Mouse (Mus musculus): ENCODE results near the gene Cdv3.

Gene Cdv3

DNA sequence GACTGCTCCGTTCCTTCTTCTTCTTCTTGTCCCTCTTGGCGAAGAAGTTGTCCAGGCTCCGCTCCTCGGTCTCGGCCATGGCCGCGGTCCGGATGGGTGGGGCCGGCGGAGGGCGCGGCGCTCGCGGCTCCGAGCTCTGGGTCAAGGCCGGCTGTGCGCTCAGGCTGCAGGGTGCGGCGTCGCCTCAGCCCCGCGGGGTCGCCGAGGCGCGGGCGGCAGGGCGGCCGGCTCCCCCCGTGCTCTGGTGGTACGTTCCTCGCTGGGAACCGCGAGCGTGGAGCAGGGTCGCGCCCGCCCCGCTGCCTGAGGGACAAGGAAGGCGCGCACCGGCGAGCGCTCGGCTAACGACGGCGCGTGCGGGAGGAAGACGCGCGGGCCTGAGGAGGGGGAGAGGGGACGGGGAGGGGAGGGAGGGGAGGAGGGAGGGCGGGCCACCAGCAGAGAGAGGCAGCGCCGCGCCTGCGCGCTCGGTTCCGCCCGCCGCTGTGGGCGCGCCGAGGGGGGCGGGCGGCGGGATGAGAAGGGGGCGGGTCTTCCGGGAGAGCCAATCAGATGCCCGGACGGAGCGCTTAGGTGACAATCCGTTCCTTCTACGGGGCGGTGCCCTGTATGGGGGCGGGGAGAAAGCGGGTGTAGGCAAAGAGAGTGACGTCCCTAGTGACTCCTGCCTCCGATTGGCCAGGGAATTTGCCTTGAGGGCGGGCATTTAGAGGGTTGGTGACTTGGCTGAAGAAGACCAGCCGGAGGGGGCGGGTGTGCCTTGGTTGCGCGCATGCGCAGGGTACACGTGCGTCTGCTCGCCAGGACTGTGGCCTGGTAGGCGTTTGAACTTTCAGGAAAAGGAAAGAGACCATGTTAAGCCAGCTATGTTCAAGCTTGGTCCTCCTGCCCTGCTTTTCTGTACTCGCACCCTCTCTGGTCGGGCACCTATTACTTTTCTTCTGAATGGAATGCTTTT lies at the start of gene Cdv3:
TSS of gene Cdv3 (minus strand) at position 551 of the 958 bp plus-strand sequence.
- DNase-seq, result peak; percentile 100

DNA sequence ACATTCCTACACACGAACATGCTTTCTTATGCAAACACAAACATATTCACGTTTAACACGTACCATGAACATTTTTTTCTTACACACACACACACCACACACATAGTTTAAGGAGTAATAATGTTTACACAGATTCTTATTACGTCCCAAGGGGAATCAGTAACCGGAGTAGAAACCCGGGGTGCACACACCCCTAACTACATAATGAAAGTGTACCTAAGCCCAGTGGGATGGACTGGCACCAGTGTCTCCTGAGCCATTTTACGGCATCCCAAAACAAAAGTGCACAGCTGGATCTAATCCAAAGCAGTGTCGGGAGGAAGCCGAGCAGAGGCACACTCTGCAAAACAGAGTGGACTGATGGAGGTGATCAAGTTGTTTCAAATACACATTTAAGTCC lies 47.8 kb upstream of the Cdv3 start:
- no peak for DNase-seq

GRCm38 (mm10) chr9:103409119-103409518 lies 43.5 kb upstream of the Cdv3 start:
- DNase-seq, result no peak

DNA sequence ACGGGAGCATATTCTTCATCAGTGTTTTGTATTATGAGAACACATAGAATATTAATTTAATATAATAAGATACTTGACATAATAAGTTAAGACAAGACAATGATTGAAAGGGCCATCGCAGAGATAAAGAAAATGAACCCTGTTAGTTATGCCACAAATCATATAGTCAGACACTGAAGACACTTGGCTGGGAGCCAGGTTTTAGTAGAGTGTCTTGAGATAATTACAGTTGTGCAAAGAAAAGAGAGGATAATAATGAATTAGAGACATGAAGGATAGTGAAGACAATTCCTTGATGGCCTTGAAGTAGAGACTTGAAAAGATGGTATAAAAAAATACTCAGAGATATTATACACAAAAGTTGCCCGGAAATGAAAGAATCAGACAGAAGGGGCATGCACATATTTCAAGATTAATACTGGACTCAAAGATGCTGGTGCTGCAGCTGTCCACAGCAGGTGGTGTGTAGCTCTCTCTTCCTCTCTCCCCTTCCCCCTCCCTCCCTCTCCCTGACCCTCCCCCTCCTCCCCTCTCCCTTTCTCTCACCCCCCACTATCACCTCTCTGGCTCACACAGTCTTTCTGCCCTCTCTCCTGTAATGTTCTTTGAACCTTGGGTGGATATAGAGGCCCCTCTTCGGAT lies 42.6 kb upstream of the Cdv3 start:
- no peak for DNase-seq

DNA sequence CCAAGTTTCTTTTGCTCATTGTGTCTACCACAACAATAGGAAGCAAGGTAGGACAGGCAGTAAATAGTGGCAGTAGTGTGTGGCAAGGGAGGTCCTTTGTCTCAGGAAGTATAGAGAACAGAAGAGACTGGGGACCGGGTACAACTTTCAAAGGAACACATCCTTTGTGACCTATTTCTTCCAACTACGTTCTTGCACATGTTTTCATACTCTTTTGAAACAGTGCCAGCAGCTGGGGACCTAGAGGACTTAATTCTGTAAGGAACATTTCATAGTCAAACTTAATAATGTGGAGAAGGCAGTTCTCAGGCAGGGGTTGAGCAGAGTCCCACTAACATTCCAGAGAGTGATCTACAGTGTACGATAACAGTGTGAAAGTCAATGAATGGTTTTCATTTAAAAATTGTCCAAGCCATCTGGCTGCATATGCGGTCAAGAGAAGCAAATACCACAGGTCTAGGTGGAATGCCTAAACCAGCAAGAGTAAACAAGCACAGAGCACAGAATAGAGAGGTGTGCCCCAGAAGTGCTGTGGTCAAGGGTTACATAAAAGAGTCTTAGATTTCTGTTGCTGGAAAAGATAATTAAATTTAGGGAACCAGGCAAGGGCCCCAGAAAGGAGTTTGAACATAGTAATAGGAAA lies 37.8 kb upstream of the Cdv3 start:
- DNase-seq, result no peak

GRCm38 (mm10) chr9:103398509-103399157 lies 33.0 kb upstream of the Cdv3 start:
- DNase-seq, result peak; percentile 62

DNA sequence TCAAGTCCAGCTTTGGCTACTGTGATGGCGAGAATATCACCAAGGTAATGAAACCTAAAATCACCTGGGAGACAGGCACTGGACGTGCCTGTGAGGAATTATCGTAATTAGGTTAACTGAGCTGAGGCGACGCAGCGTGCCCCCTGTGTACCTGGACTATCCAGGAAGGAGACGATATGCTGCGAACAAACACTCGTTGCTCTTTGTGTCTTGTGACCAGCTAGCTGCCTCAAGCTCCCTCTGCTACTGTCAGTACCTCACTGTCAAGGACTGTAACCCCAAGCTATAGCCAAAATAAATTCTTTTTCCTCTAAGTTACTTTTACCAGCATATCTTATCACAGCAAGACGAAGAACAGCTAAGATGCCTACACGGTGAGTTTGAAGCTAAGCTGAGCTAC lies 27.6 kb upstream of the Cdv3 start:
- no peak for DNase-seq

GRCm38 (mm10) chr9:103391796-103392372 lies 26.2 kb upstream of the Cdv3 start:
- DNase-seq, result no peak

- no peak for DNase-seq
Observed at GRCm38 (mm10) chr9:103389261-103389660, 23.6 kb upstream of the Cdv3 start.

- no peak for DNase-seq
Observed at GRCm38 (mm10) chr9:103387011-103387653, 21.5 kb upstream of the Cdv3 start.

DNA sequence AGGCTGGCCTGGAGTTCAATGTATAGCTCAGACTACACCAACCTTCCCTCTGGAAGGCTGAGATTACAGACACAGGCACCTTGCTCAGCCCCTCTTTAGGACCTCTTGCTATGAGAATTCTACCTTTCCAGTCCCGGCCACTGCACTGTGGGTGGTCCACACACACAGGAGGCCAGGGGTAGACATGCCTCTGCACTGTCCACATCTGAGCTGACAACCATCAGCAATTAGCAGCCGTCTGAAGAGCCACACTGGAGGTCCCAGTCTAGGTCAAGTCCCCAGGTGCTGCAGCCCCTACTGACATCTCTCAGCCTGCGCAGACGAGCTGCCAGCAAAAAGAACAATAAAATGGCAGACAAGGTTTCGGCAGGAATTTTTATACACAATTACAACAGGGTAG lies 20.9 kb upstream of the Cdv3 start:
- DNase-seq, result no peak

GRCm38 (mm10) chr9:103385600-103385999 lies 20.0 kb upstream of the Cdv3 start:
- DNase-seq, result no peak

DNA sequence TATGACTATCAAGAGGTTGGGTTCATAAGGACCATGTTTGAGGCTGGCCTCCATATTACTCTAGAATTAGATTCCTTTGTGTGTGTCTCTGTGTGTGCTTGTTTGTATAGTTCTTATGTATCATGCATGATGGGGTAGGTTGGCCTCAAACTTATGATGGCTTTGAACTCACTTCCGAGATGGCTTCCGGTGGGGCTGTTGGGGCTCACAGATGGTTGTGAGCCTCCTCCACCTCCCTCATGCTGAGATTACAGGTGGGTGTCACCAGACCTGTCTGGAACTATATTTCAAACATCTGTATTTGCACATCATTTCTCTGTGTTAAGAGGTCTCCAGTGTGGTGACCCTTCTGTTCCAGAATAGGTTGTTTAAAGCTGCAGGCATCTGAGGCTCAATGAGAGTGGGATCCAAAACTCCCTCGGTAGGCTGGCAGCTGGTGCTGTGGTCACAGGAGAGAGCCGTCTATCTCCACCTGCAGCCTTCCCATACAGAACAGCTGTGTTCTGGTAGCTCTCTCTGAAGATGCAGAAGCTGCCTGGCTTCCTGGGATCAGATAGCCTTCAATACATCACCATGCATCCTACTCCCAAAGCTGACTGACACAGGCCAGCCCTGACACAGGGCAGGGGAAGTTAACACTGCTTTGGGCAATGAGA lies 18.6 kb upstream of the Cdv3 start:
- no peak for DNase-seq

DNA sequence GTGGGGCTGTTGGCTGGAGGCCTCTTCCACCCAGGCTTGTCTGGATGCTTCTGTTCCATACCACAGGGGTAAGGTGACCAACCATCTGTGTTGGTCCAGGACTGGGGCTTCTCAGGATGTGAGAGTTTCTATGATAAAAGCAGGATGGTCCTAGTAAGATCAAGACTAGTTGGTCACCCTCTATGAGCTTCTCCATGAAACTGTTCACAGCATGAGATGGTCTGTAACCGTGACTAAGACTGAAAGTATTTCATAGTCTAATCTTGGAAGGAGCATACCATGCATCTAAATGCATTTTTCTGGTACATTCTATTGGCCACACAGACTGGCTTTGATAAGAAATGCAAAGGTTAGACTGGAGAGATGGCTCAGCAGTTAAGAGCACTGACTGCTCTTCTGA lies 17.9 kb upstream of the Cdv3 start:
- no peak for DNase-seq

GRCm38 (mm10) chr9:103382989-103383388 lies 17.3 kb upstream of the Cdv3 start:
- DNase-seq, result no peak

GRCm38 (mm10) chr9:103380566-103380965 lies 14.9 kb upstream of the Cdv3 start:
- no peak for DNase-seq

GRCm38 (mm10) chr9:103379199-103379598 lies 13.6 kb upstream of the Cdv3 start:
- DNase-seq, result no peak

DNA sequence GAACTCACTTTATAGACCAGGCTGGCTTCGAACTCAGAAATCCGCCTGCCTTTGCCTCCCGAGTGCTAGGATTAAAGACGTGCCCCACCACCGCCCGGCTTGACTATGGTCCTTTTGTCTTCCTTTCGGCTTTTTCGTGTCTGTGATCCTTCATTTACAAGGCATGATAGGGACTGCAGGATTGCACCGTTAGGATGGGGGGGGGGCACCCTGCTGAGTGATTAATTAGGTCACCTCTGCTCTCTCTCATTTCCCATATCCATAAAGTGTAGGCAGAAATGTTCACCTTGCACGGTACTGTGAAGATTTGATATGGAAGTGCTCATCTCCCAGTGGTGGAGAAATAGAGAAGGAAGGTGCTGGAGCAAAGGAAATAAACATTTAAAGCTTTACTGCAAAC lies 13.0 kb upstream of the Cdv3 start:
- DNase-seq, result no peak

DNA sequence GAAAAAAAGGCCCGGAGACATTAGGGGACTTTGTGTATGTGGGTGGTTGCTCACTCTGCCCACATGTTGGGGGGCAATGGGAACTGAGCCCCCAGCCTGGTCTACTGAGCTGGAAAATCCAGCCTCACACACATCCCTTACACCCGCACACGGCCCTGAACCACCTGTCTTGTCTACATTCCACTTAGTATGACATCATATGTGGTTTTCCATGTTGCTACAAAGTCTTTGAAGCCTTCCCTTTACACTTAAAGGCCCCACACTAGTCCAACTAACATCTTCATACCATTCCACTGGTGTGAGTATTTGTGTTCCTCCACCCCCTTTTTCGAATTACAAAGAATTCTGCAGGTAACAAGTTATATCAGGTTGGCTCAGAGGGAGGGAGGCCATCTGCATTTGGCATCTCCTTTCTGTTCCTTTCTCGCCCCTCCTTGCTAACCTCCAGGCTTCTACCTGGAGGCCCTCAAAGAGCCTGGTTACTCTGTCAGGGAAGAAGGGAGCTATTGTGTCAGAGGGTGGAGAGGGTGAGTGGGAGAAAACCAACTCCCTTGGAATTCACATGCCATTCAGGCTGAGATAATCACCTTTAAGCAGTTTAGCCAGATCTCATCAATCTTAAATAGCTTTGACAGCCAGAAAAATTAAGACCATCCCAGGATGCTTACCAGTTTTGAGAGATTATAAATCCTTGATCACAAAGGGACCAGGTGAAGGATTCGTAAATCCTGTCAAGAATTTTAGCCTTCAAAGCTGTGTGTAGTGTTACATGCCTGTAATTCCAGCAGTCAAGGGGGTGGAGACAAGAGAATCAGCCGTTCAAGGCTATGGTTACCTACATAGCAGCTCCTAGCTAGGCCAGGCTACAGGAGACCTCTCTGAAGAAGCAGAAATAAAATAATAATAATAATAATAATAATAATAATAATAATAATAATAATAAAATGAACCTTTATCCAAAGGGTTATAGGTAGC lies 11.0 kb upstream of the Cdv3 start:
- no peak for DNase-seq

- DNase-seq, result no peak
Observed at GRCm38 (mm10) chr9:103372271-103373010, 6.8 kb upstream of the Cdv3 start.
